Mouse (Mus musculus) cerebellum, adult 8-10 months (tissue): Measurements from ENCODE around the gene Nol9.

ENCODE experiments used
- DNase-seq: peaks from one replicate; pipeline ENCODE4 v3.0.0; 2022

Gene Nol9

DNA sequence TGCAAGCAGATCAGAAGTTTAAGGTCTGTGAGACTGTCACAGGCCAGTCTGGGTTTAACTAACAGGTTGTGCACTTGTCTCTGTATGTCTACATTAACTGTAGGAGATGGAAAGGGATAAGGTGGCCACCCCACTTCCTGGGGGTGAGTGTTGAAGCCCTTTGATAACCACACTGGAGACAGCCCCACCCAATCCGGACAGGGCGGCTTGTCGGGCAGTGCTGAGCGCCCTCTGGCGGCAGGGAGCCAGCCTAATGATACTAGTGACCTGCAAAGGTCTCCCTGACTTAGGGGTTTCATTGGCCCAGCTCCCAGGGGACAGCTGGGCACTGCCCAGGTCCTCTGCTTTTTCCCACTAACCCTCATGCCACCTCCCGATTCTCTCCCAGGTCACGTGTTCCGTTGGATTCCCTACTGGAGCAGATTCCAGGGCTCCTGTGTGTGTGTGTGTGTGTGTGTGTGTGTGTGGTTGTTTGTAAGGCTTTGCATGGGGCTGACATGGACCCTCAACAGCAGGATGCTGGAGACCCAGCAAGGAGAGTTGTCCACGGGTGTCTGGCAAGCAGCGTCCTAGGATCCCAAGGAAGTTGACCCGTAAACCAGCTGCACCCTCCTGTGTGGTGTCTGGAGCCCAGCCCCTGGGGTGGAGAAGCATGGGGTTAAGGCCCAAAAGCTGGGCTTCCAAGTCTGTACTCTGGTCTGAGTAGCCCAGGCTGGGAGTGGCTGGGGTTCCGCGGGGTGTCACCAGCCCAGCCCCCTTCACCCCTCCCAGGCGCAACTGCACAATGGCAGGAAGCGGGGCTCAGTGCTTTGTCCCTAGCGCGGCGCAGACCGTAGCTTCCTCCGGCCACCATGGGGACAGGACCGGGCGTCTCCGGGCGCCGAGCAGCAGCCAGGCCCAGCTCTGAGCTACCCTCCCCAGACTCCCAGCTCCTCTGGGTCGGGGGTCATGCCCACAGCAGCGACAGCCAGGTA lies 57.1 kb downstream of the Nol9 start:
- DNase-seq: peak; percentile 54

DNA sequence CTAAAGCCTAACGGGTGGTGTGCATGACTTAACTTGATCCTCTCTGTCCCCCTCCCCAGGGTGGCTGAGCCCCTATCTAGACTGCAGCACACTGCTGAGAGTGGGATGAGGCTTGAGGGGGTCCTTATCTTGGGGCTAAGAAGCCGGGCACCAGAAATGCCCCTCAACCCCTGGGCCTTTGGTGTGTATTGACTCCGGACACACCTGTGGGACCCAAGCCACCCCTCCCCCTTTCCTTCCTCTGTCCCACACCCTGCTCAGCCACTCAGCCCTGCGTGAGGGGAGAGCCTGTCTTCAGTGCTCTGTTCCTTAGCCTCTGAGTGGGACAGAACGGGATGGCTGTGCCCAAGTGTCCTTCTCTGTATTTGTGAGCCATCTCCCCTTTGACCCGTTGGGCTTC lies 57.8 kb downstream of the Nol9 start:
- DNase-seq: no peak

DNA sequence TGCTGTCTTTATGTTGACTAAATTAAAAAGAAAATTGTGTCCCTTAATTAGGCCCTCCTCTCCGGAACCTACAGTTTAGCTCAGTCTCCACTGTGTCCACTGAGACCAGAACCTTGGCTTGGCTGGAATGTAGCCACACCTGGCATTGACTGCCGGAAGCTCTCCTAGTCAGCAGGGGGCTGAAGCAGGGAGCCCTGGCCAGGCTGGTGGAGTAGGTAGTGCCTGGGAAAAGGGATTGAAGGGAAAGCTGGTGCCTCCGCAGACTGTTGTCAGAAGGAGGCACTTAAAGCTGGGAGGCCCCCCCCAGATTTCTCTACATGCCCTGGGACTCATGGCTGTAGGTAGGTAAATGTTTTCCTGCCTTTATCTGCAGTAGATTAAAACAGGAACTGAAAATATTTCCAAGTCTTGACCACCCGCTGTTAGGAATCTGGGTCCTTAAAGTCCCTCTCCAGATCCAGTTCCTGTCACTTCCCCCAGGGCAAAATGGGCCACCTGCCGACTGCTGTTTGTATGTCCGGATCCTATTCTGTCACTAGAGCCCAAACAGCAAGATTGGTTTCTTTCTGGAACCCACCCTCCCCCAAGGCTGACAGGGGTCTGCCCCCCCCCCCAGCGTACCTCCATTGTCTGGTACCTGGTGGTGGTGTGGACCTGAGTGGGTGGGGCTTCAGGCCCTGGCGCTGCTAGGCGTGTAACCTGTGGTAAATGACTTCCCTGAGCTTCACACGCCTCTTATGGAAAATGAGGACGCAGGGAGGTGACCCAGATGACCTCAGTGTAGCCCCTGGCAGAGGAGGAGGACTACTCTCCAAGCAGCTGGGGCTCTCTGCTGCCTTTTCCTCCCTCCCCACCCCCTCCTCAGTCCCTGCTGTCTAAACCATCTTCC lies 59.0 kb downstream of the Nol9 start:
- DNase-seq: no peak

DNA sequence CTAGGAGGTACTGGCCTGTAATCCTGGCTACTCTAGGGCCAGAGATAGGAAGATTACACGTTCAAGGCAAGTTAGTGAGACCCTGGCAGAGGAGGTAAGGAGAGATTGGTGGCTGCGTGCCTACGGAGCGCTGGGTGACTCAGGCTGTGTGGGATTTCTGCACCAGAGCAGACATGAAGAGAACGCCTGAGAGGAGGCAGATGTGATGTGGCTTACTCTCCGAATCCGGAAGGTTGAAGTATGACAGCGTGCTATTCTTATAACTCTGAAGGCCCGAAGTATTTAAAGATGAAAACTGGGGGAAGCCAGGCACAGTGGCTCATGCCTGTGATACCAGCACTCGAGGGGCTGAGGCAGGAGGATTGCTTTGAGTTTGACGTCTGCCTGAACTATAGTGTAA lies 61.4 kb downstream of the Nol9 start:
- DNase-seq: no peak

DNA sequence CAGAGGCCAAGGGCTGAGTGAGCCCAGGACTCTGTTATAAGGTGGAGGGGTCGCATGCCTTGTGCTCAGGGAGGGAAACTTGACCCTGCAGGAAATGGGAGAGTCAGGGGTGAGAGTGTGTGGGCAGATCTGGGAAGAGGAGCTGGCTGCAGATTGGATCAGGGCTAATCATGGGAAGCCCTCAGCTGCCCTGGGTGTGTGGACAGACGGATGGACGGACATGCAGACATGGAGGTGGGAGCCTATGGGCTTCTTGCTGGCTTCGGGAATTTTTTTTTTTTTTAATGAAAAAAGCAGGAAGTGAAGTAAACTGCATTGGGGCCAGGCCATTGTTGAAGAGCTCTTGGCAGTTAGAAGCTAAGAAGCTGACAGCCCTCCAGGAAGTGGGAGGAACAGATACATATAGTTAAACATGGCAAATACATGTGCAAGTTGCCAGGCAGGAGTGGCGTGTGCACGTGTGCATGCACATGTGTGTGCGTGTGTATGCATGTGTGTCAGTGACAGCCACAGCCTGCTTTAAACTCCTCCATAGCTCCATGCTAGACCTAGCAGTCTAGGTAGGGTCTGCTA lies 62.0 kb downstream of the Nol9 start:
- no peak for DNase-seq

DNA sequence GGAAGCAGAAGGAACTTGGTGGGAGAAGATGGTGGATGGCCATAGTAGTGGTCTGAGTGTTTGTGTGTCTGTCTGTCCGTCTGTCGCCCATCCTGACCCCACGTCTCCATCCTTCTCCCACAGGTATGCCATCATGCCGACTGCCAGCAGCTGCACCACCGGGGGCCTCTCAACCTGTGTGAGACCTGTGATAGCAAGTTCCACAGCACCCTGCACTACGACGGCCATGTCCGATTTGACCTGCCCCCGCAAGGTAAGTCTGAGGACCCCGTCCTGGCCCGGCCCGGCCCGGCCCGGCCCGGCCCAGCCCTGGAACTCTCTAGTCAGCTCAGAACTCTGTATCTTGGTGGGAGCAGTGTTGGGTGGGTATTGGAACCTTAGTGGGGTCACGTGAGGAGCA lies 62.8 kb downstream of the Nol9 start:
- no peak for DNase-seq

DNA sequence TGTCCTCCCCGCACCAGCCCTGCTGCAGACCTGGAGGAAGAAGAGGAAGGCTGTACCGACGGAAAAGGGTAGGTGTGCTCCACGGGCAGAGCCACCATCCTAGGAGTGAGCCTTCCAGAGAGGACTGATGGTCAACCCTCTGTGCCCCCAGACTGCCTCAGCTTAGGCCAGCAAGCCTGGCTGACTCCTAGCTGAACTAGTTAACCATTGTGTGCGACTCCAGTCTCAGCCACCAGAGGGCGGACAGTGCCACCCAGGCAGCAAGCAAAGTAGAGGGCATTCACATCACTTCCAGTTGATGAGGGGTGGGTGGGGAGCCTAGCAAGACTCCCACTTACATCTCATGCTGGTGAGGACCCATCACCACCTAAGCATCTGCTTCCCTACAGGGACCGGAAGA lies 63.9 kb downstream of the Nol9 start:
- DNase-seq: peak; percentile 61

DNA sequence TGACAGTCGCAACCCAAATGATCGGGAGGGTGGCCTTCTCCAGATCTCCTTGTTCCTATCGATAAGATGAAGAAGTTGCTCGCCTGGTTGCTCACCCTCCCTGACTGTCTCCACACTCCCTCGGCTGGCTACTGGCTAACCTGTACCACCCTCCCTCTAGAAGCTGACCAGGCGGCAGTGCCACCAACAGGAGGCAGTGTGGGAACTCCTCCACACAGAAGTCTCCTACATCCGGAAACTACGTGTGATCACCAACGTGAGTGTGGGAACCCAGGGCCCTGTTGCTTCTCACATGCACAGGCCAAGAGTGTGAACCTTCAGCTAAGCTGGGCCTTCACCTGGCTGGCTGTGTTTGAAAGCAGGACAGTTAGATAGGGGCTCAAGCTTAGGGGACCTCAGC lies 67.6 kb downstream of the Nol9 start:
- no peak for DNase-seq

DNA sequence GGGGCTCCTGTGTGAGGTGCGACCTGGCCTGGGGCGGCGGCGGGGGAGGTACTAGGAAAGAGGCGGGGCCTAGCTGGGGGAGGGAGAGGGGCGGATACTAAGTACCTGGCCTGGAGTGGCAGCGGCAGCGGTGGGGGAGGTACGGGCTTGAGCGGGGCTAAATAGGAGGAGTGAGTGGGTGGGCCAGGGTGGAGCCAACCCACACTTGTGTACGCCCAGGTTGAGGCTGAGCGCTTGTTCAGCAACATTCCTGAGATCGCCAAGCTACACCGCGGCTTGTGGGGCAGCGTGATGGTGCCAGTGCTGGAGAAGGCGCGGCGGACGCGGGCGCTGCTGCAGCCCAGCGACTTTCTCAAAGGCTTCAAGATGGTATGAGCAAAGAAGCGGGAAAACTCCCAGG lies 68.4 kb downstream of the Nol9 start:
- no peak for DNase-seq

DNA sequence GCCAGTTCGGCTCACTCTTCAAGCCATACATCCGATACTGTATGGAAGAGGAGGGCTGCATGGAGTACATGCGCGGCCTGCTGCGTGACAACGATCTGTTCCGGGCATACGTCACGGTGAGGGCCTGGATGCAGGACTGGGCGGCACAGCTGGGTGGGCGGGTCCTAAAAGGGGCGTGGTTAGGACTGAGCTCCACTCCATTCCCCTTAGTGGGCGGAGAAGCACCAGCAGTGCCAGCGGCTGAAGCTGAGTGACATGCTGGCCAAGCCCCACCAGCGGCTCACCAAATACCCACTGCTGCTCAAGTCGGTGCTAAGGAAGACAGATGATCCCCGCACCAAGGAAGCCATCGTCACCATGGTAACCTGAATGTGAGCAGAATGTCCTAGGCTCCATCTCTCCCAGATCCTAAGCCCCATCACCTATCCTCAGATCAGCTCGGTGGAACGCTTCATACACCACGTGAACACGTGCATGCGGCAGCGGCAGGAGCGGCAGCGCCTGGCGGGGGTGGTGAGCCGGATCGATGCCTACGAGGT lies 68.9 kb downstream of the Nol9 start:
- no peak for DNase-seq

DNA sequence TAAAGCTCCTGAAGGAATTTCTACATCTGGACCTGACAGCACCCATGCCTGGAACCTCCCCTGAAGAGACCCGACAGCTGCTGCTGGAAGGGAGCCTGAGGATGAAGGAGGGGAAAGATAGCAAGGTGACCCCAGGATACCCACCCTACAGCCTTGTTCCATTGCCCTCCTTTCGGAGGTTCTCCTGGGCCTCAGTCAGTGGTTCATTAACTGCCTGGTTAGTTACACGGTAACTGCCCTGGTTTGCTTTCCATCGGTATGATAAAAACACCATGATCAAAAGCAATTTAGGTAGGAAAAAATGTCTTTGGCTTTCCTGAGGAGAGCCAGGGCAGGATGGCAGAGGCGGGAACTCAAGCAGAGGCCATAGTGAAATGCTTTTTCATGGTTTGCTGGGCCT lies 69.6 kb downstream of the Nol9 start:
- no peak for DNase-seq

DNA sequence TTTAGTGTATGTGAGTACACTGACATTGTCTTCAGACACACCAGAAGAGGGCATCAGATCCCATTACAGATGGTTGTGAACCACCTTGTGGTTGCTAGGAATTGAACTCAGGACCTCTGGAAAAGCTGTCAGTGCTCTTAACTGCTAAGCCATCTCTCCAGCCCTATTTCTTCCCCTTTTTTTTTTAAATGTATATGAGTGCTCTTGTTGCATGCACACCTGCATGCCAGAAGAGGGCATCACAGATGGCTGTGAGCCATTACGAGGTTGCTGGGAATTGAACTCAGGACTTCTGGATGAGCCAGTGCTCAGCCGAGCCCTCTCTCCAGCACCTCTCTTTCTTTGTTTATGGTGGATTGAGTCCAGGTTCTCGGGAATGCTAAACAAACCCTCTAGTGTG lies 70.4 kb downstream of the Nol9 start:
- DNase-seq: no peak

DNA sequence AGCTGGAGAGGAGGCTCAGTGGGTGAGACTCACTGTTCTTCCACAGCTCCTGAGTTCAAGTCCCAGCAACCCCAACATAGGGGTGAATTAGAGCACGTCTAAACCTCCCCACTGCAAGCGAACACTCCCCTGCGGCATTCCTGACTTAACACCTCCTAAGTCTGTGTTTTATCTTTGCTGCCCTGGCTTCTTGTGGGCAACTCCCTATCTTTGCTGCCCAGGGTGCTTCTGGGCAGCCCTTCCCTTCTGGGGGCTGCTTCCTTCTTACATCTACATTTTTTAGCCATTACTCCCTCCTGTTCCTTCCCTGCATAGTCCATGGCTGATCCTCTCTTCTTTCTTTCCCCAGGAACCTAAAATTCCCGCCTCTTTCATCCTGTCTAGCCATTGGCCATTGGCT lies 71.6 kb downstream of the Nol9 start:
- DNase-seq: no peak
